Mouse (Mus musculus): ENCODE measurements at regions not wholly inside any gene's neighbourhood (a gene's known extent, or its start where the extent isn't known, plus 50 kb on each side); places are given as distances from the start of the nearest gene placed in this dataset.

GRCm38 (mm10) chr2:50631786-50632185 is 335.2 kb upstream of the Mmadhc start:
- no peak for DNase-seq (ENCODE audit: low spot score)

GRCm38 (mm10) chr2:50627501-50627900 is 330.9 kb upstream of the Mmadhc start:
- no peak for DNase-seq (ENCODE audit: low spot score)

- DNase-seq (ENCODE audit: low spot score) = no peak
Observed at GRCm38 (mm10) chr2:50625233-50625749, 328.7 kb upstream of the Mmadhc start.

GRCm38 (mm10) chr2:50609086-50609485 is 312.5 kb upstream of the Mmadhc start:
- DNase-seq (ENCODE audit: low spot score) = peak; percentile 39

GRCm38 (mm10) chr2:50589195-50589594 is 292.6 kb upstream of the Mmadhc start:
- DNase-seq (ENCODE audit: low spot score) = no peak

GRCm38 (mm10) chr2:50588652-50589051 is 292.1 kb upstream of the Mmadhc start:
- DNase-seq (ENCODE audit: low spot score) = no peak

- no peak for DNase-seq (ENCODE audit: low spot score)
Observed at GRCm38 (mm10) chr2:50586321-50587050, 289.9 kb upstream of the Mmadhc start.

GRCm38 (mm10) chr2:50579620-50580019 is 283.0 kb upstream of the Mmadhc start:
- DNase-seq (ENCODE audit: low spot score) = no peak

- DNase-seq (ENCODE audit: low spot score) = no peak
Observed at GRCm38 (mm10) chr2:50578278-50579043, 281.9 kb upstream of the Mmadhc start.

- no peak for DNase-seq (ENCODE audit: low spot score)
Observed at GRCm38 (mm10) chr2:50577736-50578135, 281.1 kb upstream of the Mmadhc start.

- no peak for DNase-seq (ENCODE audit: low spot score)
Observed at GRCm38 (mm10) chr2:50573455-50573854, 276.9 kb upstream of the Mmadhc start.

GRCm38 (mm10) chr2:50571021-50571420 is 274.4 kb upstream of the Mmadhc start:
- no peak for DNase-seq (ENCODE audit: low spot score)

GRCm38 (mm10) chr2:50569502-50570285 is 273.1 kb upstream of the Mmadhc start:
- no peak for DNase-seq (ENCODE audit: low spot score)

- no peak for DNase-seq (ENCODE audit: low spot score)
Observed at GRCm38 (mm10) chr2:50568777-50569501, 272.3 kb upstream of the Mmadhc start.

- no peak for DNase-seq (ENCODE audit: low spot score)
Observed at GRCm38 (mm10) chr2:50567542-50567941, 270.9 kb upstream of the Mmadhc start.

GRCm38 (mm10) chr2:50554031-50554430 is 257.4 kb upstream of the Mmadhc start:
- DNase-seq (ENCODE audit: low spot score) = no peak

- DNase-seq (ENCODE audit: low spot score) = no peak
Observed at GRCm38 (mm10) chr2:50552437-50552836, 255.8 kb upstream of the Mmadhc start.

GRCm38 (mm10) chr2:50549871-50550270 is 253.3 kb upstream of the Mmadhc start:
- no peak for DNase-seq (ENCODE audit: low spot score)

- DNase-seq (ENCODE audit: low spot score) = no peak
Observed at GRCm38 (mm10) chr2:50539741-50540441, 243.3 kb upstream of the Mmadhc start.

GRCm38 (mm10) chr2:50538068-50538467 is 241.5 kb upstream of the Mmadhc start:
- DNase-seq (ENCODE audit: low spot score) = no peak
